Mouse (Mus musculus) brain, embryonic 14.5 days (tissue): ENCODE measurements around the gene Gna11.

Experiments
- CTCF ChIP-seq: fragments of 200-500 bp; IDR thresholded peaks from 2 replicates; pipeline ENCODE4 v1.5.1; 2012; ENCODE audit warnings: inconsistent platforms, mild to moderate bottlenecking, moderate library complexity, borderline replicate concordance; ENCODE audit not compliant: insufficient read depth, insufficient read length; ENCODE audit errors: extremely low read depth
- POLR2A ChIP-seq: fragments of 200-500 bp; IDR thresholded peaks from 2 replicates; pipeline ENCODE4 v1.6.1; 2012; ENCODE audit warnings: mild to moderate bottlenecking, inconsistent platforms, borderline replicate concordance; ENCODE audit not compliant: poor library complexity, insufficient read depth, insufficient read length, severe bottlenecking; ENCODE audit errors: extremely low read depth

DNA sequence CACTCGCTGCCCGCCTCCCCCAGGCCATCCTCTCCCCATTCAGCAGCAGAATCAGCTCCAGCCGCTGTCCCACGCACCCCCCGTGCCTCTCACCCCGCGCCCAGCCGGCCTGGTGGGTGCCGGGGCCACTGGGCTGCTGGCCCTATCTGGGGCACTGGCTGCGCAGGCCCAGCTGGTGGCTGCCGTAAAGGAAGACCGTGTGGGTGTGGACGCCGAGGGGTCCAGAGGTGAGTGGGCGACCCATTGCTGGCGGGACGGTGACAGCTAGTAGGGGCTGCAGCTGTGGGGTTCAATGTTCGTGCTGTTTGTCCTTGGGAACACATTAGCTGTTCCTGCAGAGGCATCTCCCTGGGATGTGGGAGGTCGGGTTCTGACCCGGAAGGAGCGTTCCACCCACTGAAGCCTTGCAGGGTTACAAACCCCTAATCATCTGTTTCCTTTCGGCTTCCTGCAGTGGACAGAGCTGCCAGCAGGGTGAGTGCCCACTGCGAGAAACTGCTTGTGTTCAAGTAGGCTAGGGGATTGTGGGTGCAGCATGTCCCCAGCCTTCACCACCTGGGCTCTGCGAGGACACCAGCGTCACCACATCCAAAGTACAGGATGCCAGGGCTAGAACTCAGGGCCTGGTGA lies 35.6 kb upstream of the Gna11 start:
- TF ChIP-seq POLR2A = no peak
- peak; percentile 25; the same call in 1 of the 2 replicates for TF ChIP-seq CTCF
